Mouse (Mus musculus) granulocyte monocyte progenitor cell, adult 5-6 weeks (primary cell): ENCODE measurements around the gene Gm20683. TPM values are rescaled to one million over a fixed set of nuclear protein-coding genes. Genes with fewer than 3 reads are reported as not detected.

Experiments used
- ATAC-seq: replicated peaks from 2 replicates; pipeline ENCODE4 v1.8.0; 2016; ENCODE audit warnings: mild to moderate bottlenecking, moderate TSS enrichment, inconsistent platforms; ENCODE audit not compliant: poor library complexity, severe bottlenecking
- total RNA-seq, 2 experiments: library from RNA; stranded (forward) in 1 of 2; stranded (reverse) in 1 of 2; fragments of 200-712, 200-1000 nt in 1 of 2; fragments of >200 nt in 1 of 2; fragmentation: Nextera tagmentation in 1 of 2; gene quantifications; 2 replicates each; pipeline ENCODE4 v1.2.3; 2014 to 2017

Gene Gm20683
- total RNA-seq, 2 experiments from 2014 or later, result 0.41 TPM; not detected in 1

- ATAC-seq, result no peak
Measured at GRCm38 (mm10) chr17:25843636-25844395, 2.3 kb upstream of the Gm20683 start.

DNA sequence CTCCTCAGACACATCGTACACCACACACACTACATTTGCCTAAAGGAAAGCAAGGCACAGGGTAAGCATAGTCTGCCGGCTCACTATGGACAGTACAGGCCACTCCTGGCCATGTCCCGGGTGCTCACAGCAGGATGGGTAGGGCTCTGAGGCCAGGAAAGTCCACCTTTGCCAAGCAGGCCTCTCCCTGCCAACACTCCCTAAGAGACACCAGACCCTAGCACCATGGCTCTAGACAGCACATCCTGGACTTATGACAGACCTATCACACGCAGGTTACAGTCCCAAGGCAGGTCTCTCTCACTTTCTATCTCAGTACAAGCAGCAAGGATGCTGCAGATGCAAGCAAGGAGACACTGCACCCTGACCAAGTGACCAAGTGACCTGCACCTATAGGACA lies 1.6 kb upstream of the Gm20683 start:
- ATAC-seq, result no peak

DNA sequence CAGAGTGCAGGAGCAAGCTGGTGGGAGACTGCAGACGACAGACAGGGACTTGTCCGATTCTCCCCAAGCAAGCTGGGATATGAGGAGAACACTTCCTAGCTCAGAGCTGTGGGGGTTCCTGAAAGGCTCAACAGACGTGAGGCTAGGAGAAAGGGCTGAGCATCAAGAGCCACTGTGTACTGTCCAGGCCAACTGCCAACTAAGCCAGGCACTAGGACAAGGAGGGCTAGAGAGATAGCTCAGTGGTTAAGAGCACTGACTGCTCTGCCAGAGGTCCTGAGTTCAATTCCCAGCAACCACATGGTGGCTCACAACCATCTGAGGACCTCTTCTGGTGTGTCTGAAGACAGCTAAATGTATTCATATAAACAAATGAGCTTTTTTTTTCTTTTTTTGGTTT lies 946 bp upstream of the Gm20683 start:
- ATAC-seq, result no peak

DNA sequence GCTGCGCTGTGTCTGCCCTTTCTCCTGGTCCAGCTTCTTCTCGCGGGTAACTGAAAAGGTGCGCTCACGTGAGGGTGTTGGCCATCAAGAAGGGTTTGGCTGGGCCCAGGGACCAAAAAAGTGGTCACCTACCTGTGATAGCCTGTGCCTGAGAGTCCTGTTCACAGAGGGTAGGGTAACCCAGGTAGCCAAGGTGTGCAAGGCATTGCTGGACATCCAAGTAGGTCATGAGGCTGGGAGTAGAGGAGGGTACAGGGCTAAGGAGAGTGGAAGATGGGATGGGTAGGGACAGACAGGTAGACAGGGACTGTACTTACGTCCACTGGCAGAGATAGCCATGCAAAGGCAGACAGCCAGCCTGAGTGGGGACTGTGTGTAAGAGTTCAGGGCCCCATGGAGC lies 1.0 kb downstream of the Gm20683 start:
- no peak for ATAC-seq

DNA sequence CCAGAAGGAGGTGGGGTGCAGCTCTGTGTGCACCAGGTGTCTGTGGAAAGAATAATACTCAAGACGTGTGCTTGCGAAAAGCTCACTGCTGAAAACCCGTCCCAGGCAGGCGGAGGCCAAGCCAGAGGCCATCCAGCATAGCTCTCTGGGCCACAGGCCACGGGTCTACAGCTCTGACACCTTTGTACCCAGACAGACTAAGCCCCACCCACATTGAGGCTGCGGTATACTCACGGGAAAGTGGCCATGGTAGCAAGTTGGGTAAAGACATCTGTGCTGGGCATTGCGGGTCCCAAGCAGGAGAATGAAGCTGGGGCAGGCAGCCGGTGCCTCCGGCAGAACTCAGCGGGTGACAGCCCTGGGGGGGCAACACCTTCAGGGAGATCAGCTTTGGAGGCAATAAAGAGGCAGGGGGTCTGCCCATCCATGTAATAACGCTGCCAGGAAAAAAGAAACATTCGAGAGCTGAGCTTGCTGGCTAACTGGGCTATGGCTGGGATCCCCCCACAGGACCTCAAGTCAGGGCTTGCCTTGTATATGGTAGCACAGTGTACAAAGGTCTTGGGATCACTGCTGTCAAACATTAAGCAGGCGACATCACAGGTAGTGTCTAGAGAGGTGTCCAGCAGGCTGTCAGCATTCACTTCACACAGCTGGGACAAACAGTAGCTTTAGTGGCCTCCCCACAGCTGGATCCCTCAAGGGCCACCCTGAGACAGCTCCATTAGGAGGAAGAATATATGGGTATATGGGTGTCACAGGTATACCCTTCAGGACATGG lies 1.9 kb downstream of the Gm20683 start:
- ATAC-seq, result no peak

DNA sequence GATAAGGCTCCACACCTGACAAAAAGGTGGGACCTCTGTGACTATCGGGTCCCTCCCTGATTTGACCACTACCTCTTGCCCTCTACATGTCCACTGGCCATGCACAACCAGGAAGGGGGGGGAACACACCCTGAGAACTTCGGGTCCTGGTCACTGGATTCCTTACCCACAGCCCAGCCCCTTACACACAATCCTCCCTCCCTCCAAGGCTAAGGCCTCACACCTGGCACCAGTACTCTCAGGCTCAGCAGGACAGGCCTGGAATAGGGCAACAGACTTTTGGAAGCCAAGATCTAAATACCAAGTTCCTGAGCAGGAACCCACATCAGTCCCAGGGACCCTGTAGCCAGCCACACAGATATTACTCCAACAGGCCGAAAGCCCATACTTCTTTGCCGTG lies 2.7 kb downstream of the Gm20683 start:
- ATAC-seq, result no peak

- ATAC-seq, result no peak
Measured at GRCm38 (mm10) chr17:25837533-25837932, 4.0 kb downstream of the Gm20683 start.

- peak; percentile 14 for ATAC-seq
Measured at GRCm38 (mm10) chr17:25837076-25837410, 4.5 kb downstream of the Gm20683 start, which contains the start of gene Rhbdl1. Gene Rhbdl1, minus strand, starts transcription at chr17:25837295.

- no peak for ATAC-seq
Measured at GRCm38 (mm10) chr17:25836397-25837075, 5.0 kb downstream of the Gm20683 start.

DNA sequence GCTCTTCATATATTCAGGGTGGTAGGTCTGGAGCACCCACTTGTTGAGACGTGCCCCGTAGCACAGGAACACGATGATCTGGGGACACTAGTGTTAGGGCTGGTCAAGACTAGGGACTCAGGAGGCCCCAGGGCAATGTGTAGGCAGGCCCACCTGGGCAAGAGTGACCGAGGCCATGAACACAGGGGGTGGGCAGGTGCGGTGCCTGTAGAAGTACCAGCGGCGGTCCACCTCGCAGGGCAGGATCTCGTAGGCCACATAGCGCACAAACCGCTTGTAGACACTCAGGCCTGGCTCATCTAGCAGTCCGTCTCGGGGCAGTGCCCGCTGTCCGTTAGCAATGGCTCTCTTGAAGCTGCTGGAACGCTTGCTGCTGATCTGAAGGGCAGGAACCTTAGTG lies 5.7 kb downstream of the Gm20683 start:
- ATAC-seq, result no peak

DNA sequence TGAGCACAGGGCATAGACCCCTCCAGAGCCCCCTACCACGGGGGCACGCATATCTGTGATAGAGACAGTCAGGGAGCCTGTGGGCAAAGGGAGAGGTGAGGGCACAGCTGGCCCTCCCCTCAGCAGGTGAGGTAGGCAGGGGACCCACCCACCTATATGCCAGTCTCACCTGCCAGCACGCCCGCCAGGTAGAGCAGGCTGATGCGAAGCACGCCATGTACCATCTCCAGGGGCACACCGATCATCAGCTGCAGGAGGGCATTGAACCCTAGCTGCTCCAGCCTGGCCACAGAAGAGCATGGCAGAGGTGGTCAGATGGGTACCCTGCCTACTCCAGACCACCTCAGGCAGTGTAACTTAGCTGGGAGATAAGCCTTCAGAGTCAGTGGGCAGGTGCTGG lies 6.3 kb downstream of the Gm20683 start:
- no peak for ATAC-seq

- ATAC-seq, result no peak
Measured at GRCm38 (mm10) chr17:25834595-25835222, 6.9 kb downstream of the Gm20683 start.

DNA sequence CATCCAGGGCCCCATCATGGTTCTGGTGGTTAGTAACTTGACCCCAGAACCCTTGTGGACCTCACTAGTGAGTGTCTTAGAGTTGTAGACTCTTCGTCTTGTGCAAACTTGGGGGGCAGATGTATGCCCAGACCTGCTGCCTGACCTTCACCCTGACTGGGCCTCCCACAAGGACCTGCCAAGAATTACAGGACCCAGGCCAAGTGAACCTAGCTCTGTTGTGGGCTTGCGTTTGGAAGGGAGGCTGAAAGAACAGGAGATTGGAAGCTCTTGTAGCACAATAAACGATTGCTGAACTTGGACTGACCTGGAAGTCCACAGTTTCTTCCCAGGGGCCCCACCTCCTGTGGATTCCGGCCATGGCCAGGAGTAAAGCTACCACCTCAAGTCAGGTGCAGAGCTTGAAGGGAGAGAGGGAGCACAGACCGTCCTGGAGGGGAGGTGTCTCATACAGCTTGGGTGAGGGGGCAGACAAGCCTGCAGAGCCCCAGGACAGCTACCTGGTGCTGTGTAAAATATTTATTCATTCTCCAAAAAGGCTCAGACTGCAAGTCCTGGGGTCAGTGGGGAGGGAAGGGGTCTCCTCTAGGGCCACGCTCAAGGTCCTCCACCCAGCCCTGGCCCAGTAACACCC lies 7.5 kb downstream of the Gm20683 start:
- no peak for ATAC-seq

- ATAC-seq, result peak; percentile 67
Measured at GRCm38 (mm10) chr17:25833291-25833663, 8.3 kb downstream of the Gm20683 start, which contains the start of gene Stub1. Gene Stub1, minus strand, starts transcription at chr17:25833404.

DNA sequence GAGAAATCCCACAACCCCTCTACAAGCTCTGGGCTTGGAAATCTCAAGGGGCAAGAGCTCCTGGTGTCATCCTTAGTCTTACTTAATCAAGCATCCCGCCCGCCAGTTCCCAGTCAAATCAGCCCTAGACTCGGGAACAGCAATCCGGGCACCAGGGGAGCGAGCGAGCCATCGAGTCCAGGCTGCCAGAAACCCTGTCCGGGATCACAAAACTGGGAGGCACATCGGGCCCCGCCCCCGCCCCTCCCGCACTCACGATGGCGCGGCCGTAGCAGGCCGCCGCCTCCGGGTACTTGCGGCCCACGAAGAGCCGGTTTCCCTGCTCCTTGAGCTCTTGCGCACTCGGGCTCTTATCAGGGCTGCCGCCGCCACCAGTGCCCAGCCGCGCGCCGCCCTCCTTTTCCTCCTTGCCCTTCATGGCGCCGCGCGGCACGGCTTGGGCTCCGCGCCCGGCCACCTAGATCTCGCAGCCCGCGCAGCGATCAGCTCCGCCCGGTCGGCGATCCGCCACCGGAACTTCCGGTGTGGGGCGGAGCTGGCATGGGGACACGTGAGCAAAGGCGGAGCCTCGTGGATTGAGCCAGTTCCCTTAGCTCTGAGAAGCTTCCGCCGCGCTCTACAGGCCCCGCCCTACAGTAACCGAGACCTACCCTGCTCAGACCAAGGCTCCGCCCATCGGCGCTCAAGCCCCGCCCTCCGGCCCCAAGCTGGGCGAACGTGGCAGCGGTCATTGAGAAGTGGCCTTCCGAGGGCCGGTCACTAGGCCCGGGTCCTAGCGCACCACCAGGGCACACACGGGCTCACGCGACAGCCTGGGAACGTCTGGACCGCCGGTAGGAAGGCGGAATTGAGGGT lies 8.9 kb downstream of the Gm20683 start:
- peak; percentile 73 for ATAC-seq

DNA sequence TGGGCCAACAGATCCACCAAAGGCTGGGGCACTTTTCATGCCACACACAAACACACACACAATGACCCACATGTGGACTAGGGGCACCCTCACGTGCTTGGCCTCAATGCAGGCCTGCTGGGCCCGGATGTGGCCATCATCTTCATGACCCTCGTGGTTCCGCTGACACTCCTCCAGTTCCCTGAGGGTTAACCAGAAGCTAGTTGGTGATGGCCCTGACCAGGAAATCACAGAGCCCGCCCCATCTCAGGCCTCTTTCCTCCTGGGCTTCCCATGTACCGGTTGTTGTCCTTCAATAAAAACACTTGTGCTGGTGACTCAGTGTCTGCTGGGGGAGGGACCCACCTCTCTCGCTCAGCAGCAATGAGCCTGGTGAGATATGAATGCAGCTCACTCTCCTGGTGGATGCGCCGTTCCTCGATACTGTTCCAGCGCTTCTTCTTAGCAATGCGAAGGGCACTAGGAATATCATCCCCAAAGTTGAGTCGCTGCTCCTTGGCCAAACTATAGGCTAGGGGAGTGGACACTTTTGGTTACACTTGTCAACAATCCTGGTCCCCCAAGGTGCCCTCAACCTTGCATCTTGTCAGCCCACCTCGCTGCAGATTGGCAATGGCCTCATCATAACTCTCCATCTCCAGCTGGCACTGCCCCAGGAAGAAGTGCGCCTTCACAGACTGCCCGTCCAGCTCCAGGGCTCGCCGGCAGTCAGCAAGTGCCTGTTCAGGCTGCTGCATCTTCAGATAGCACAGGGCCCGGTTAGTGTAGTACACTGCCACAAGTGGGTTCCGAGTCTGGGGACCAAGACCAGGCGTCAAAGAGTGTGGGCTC lies 9.9 kb downstream of the Gm20683 start:
- no peak for ATAC-seq

DNA sequence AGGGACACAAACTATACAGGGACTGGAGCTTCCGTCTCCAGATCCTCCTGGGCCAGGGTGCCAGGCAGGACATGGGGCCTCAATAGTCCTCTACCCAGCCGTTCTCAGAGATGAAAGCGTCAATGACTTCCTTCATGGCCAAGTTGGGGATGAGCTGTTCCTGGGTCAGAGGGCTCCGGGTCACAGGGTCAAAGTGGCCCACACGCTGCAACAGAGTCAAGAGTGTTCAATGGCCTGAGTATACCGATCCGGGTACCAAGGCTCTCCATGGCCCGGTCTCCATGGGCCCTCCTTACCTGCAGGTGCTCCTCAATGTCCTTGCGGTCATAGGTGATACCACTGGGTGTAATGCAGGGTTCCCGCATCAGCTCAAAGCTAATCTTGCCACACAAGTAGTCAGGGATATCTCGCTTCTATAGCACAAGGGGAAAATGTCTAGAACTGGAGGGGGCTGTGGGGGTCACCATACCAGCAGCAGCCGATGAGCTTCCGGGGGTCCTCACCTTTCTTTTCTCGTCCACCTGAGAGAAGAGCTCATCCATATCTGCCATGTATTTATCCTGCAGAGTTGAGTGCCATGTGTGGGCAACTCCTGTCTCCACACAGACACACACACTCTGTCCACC lies 10.6 kb downstream of the Gm20683 start:
- no peak for ATAC-seq

DNA sequence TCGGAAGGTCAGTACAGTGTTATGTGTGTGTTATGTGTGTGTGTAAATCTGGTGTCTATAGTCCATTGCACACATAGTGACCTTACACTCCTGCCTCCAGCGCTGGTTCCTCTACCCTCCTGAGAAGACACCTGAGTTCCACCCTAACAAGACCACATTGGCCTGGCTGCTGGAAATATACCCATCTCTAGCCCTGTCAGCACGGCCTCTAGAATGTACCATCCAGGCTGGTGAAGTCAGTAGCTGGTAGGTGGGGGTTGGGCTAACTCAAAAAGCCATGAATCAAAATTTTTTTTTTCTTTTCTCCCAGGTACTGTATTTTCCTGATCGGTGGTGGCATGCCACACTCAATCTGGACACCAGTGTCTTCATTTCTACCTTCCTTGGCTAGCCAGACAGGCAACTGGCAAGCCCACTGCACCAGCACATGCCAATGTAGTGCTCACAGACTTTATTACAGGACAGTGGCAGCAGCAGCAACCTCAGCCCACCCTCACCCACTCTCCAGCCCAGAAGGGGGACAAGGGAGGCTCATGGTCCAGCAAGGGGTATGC lies 11.3 kb downstream of the Gm20683 start:
- ATAC-seq, result no peak
